Mouse (Mus musculus): ENCODE results near the gene Hils1. TPM values are rescaled to one million over a fixed set of nuclear protein-coding genes. Genes with fewer than 3 reads are reported as not detected.

Gene Hils1
- polyA plus RNA-seq, 1 experiment = not detected

DNA sequence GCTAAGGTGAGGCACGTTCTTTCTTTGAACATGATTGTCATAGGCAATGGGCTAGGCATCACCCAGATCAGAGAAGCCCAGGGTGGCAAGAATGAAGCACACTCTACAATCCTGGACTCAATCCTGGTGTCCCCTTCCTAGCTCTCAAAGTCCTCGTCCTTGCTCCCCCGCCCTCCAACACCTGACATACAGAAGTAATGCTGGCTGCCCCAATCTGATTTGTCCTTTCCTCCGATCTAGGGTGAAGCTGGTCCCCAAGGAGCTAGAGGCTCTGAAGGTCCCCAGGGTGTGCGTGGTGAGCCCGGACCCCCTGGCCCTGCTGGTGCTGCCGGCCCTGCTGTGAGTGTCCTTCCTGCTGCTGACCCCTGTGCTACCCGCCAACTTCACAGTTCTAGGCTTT, 25.6 kb upstream of the Hils1 start:
- TF ChIP-seq CTCF (IDR thresholded peaks at IDR 0.05; ENCODE audit: low read depth, low read length) (no peak), POLR2A (IDR thresholded peaks at IDR 0.05; ENCODE audit: insufficient read depth, low read length) (no peak), EP300 (IDR thresholded peaks at IDR 0.05; ENCODE audit: insufficient read depth, low read depth, low read length) (no peak)
- Histone ChIP-seq H3K4me3 (ENCODE audit: low read depth, low read length) (no peak overlapping the region), H3K4me1 (ENCODE audit: control insufficient read depth, insufficient read depth, low read length) (peaks cover 2% of the 10 kb centered on the region), H3K27ac (ENCODE audit: insufficient read depth, low read length) (no peak overlapping the region), H3K9me3 (replicated peaks; ENCODE audit: control insufficient read depth, insufficient read depth, low read length, poor library complexity, severe bottlenecking) (no peaks in the 10 kb centered on the region), H3K27me3 (ENCODE audit: control insufficient read depth, insufficient read depth, low read length, poor library complexity, severe bottlenecking) (no peaks in the 10 kb centered on the region), H3K36me3 (ENCODE audit: control insufficient read depth, insufficient read depth, low read length, poor library complexity, severe bottlenecking) (no peaks in the 10 kb centered on the region), H3K9ac (ENCODE audit: low read depth, poor library complexity, severe bottlenecking) (no peak overlapping the region)

DNA sequence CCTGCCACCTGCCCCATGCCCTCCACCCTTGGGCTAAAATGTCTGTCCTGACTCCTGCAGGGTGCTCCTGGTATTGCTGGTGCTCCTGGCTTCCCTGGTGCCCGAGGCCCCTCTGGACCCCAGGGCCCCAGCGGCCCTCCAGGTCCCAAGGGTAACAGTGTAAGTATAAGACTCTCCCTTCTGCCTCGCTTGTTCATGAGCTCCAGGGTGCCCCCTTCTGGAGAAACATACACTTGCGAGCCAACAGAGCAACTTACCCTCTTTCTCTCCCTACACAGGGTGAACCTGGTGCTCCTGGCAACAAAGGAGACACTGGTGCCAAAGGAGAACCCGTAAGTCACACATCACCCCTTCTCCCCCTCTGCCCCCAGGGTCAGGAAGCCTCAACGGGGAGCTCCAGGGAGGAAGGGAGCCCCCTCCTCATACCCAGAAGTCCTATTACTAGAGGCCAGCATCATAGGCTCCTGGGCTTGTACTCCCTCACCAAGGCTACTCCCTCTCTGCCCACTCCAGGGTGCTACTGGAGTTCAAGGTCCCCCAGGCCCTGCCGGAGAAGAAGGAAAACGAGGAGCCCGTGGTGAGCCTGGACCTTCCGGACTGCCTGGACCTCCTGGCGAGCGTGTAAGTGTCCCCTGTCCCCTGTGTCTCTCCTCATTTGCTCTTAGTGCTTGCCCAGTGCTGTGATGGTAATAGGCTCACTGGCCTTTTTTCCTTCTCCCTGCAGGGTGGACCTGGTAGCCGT, 24.9 kb upstream of the Hils1 start:
- H3K4me3 ChIP-seq (ENCODE audit: low read depth, low read length) = no peak overlapping the region
- no peak overlapping the region for H3K9ac ChIP-seq (ENCODE audit: low read depth, poor library complexity, severe bottlenecking)
- peaks cover 2% of the 10 kb centered on the region for H3K4me1 ChIP-seq (ENCODE audit: control insufficient read depth, insufficient read depth, low read length)
- H3K36me3 ChIP-seq (ENCODE audit: control insufficient read depth, insufficient read depth, low read length, poor library complexity, severe bottlenecking) = no peaks in the 10 kb centered on the region
- H3K27ac ChIP-seq (ENCODE audit: insufficient read depth, low read length) = no peak overlapping the region
- no peaks in the 10 kb centered on the region for H3K27me3 ChIP-seq (ENCODE audit: control insufficient read depth, insufficient read depth, low read length, poor library complexity, severe bottlenecking)
- TF ChIP-seq CTCF (IDR thresholded peaks at IDR 0.05; ENCODE audit: low read depth, low read length) (peak; percentile 61), EP300 (IDR thresholded peaks at IDR 0.05; ENCODE audit: insufficient read depth, low read depth, low read length) (no peak)
- no peaks in the 10 kb centered on the region for H3K9me3 ChIP-seq (replicated peaks; ENCODE audit: control insufficient read depth, insufficient read depth, low read length, poor library complexity, severe bottlenecking)

DNA sequence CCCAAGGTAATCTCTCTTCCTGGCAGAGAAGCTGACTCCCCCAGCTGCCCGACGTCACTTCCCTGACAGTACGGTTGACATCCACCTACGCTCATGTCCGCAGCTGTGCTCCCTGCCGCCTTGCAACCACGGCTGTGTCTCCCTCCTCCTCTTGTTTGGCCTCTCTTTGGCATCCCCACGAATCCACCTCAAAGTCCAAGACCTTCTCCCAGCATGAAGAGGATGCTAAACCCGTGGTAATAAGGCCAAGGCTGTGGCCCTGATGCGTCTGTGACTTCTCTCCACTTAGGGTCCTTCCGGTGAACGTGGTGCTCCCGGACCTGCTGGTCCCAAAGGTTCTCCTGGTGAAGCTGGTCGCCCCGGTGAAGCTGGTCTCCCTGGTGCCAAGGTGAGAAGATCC, 24.3 kb upstream of the Hils1 start:
- Histone ChIP-seq H3K27ac (ENCODE audit: insufficient read depth, low read length) (no peak overlapping the region), H3K4me3 (ENCODE audit: low read depth, low read length) (no peak overlapping the region), H3K27me3 (ENCODE audit: control insufficient read depth, insufficient read depth, low read length, poor library complexity, severe bottlenecking) (no peaks in the 10 kb centered on the region), H3K4me1 (ENCODE audit: control insufficient read depth, insufficient read depth, low read length) (no peaks in the 10 kb centered on the region), H3K9me3 (replicated peaks; ENCODE audit: control insufficient read depth, insufficient read depth, low read length, poor library complexity, severe bottlenecking) (no peaks in the 10 kb centered on the region), H3K9ac (ENCODE audit: low read depth, poor library complexity, severe bottlenecking) (no peak overlapping the region), H3K36me3 (ENCODE audit: control insufficient read depth, insufficient read depth, low read length, poor library complexity, severe bottlenecking) (no peaks in the 10 kb centered on the region)
- TF ChIP-seq CTCF (IDR thresholded peaks at IDR 0.05; ENCODE audit: low read depth, low read length) (no peak), POLR2A (IDR thresholded peaks at IDR 0.05; ENCODE audit: insufficient read depth, low read length) (no peak), EP300 (IDR thresholded peaks at IDR 0.05; ENCODE audit: insufficient read depth, low read depth, low read length) (no peak)

DNA sequence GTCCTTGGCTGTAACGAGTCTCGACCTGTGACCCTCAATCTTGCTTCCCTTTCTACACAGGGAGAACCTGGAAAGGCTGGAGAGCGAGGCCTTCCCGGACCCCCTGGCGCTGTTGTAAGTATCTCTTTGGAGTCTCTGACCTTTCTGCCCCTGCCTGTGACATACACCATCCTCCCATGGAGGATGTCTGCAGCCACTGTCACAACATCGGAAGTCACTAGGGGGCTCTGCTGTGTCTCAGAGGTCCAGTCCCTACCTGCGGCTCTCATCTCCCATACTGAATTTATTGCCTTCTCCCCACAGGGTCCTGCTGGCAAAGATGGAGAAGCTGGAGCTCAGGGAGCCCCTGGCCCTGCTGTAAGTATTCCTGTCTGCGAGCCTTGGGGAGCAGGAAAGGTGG, 23.1 kb upstream of the Hils1 start:
- Histone ChIP-seq H3K27me3 (ENCODE audit: control insufficient read depth, insufficient read depth, low read length, poor library complexity, severe bottlenecking) (no peaks in the 10 kb centered on the region), H3K27ac (ENCODE audit: insufficient read depth, low read length) (no peak overlapping the region), H3K4me1 (ENCODE audit: control insufficient read depth, insufficient read depth, low read length) (no peaks in the 10 kb centered on the region), H3K36me3 (ENCODE audit: control insufficient read depth, insufficient read depth, low read length, poor library complexity, severe bottlenecking) (no peaks in the 10 kb centered on the region), H3K9ac (ENCODE audit: low read depth, poor library complexity, severe bottlenecking) (no peak overlapping the region), H3K9me3 (replicated peaks; ENCODE audit: control insufficient read depth, insufficient read depth, low read length, poor library complexity, severe bottlenecking) (no peaks in the 10 kb centered on the region), H3K4me3 (ENCODE audit: low read depth, low read length) (no peak overlapping the region)
- no peak for TF ChIP-seq EP300 (IDR thresholded peaks at IDR 0.05; ENCODE audit: insufficient read depth, low read depth, low read length)
- peak; percentile 56 for TF ChIP-seq CTCF (IDR thresholded peaks at IDR 0.05; ENCODE audit: low read depth, low read length)

DNA sequence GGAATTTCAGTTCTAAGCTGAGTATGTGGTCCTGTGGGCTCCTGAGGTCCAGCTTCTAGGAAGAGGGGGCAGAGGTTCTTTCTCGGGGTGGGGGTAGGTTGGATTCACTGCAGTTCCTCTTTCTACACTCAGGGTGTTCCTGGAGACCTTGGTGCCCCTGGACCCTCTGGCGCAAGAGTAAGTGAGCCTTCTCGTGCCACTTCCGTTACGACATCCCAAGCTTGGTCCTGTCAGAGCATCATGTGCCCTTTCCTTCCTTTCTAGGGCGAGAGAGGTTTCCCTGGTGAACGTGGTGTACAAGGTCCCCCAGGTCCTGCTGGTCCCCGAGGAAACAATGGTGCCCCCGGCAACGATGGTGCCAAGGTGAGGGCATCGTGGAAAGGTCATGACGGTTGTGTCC, 22.2 kb upstream of the Hils1 start:
- Histone ChIP-seq H3K9me3 (replicated peaks; ENCODE audit: control insufficient read depth, insufficient read depth, low read length, poor library complexity, severe bottlenecking) (no peaks in the 10 kb centered on the region), H3K36me3 (ENCODE audit: control insufficient read depth, insufficient read depth, low read length, poor library complexity, severe bottlenecking) (no peaks in the 10 kb centered on the region), H3K27me3 (ENCODE audit: control insufficient read depth, insufficient read depth, low read length, poor library complexity, severe bottlenecking) (no peaks in the 10 kb centered on the region), H3K9ac (ENCODE audit: low read depth, poor library complexity, severe bottlenecking) (no peak overlapping the region), H3K27ac (ENCODE audit: insufficient read depth, low read length) (no peak overlapping the region), H3K4me1 (ENCODE audit: control insufficient read depth, insufficient read depth, low read length) (no peaks in the 10 kb centered on the region), H3K4me3 (ENCODE audit: low read depth, low read length) (no peak overlapping the region)
- no peak for TF ChIP-seq EP300 (IDR thresholded peaks at IDR 0.05; ENCODE audit: insufficient read depth, low read depth, low read length)
- TF ChIP-seq POLR2A (IDR thresholded peaks at IDR 0.05; ENCODE audit: insufficient read depth, low read length) = no peak
- no peak for TF ChIP-seq CTCF (IDR thresholded peaks at IDR 0.05; ENCODE audit: low read depth, low read length)

DNA sequence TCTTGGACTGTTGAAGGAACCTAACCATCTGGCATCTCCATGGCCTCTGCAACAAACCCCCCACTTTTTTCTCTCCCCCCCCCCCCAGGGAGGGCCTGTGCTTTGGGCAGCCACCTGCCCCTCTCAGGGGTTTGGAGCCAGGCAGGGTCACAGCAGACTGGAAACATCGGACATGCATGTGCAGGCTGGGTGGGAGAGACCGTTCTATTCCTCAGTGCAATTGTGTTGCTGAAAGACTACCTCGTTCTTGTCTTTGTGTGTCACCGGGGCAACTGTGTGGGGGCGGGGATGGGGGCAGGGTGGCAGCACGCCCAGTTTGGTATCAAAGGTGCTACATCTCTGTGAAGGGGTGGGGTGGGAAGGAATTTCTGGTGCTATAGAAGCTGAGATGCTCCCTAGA, 15.2 kb upstream of the Hils1 start:
- Histone ChIP-seq H3K36me3 (ENCODE audit: control insufficient read depth, insufficient read depth, low read length, poor library complexity, severe bottlenecking) (no peaks in the 10 kb centered on the region), H3K4me3 (ENCODE audit: low read depth, low read length) (no peak overlapping the region), H3K27me3 (ENCODE audit: control insufficient read depth, insufficient read depth, low read length, poor library complexity, severe bottlenecking) (no peaks in the 10 kb centered on the region), H3K27ac (ENCODE audit: insufficient read depth, low read length) (no peak overlapping the region), H3K9me3 (replicated peaks; ENCODE audit: control insufficient read depth, insufficient read depth, low read length, poor library complexity, severe bottlenecking) (no peaks in the 10 kb centered on the region), H3K4me1 (ENCODE audit: control insufficient read depth, insufficient read depth, low read length) (no peaks in the 10 kb centered on the region), H3K9ac (ENCODE audit: low read depth, poor library complexity, severe bottlenecking) (no peak overlapping the region)
- no peak for TF ChIP-seq CTCF (IDR thresholded peaks at IDR 0.05; ENCODE audit: low read depth, low read length)
- TF ChIP-seq POLR2A (IDR thresholded peaks at IDR 0.05; ENCODE audit: insufficient read depth, low read length) = no peak
- TF ChIP-seq EP300 (IDR thresholded peaks at IDR 0.05; ENCODE audit: insufficient read depth, low read depth, low read length) = no peak
